Mouse (Mus musculus) testis, adult 2 months (tissue): ENCODE measurements around the gene Osbpl9.

Experiments
- CTCF ChIP-seq: fragments of 200-500 bp; IDR thresholded peaks from 2 replicates; pipeline ENCODE4 v1.5.1; 2012; ENCODE audit warnings: low read depth, mild to moderate bottlenecking, inconsistent platforms, low read length, moderate library complexity; ENCODE audit not compliant: control insufficient read depth, insufficient read depth, insufficient replicate concordance
- POLR2A ChIP-seq: fragments of 200-500 bp; IDR thresholded peaks from 2 replicates; pipeline ENCODE4 v1.6.1; 2012; ENCODE audit warnings: low read depth, mild to moderate bottlenecking, inconsistent platforms, low read length, moderate library complexity; ENCODE audit not compliant: control insufficient read depth

- TF ChIP-seq CTCF = no peak
- TF ChIP-seq POLR2A = no peak
Measured at GRCm38 (mm10) chr4:109025061-109025460, 177.0 kb downstream of the Osbpl9 start.
